ENCODE assay signal across 14 mouse cellular contexts in genomic region chr19:23388862-23389272, GRCm38 (mm10). TPM values are rescaled to one million over a fixed set of nuclear protein-coding genes. Genes with fewer than 3 reads are reported as not detected.
DNase-seq lines count a peak whose midpoint lies in the region; ATAC-seq lines count a peak whose summit lies in the region.
"Had no signal": no experiment of that assay in that cellular context is flagged by ENCODE, and none has a peak within 500 bp of the region (broad histone marks: within the 10 kb centered on the region; RNA-seq: fewer than 3 reads in every experiment).

No protein-coding gene starts in this region.

- no peaks in the 10 kb centered on the region for H3K9me3 ChIP-seq in lung, embryonic 16.5 days (ENCODE audit: control insufficient read depth, low read length)
- H3K9me3 ChIP-seq in hindbrain, embryonic 10.5 days, result no peaks in the 10 kb centered on the region
- H3K9me3 ChIP-seq in neural tube, embryonic 13.5 days, result no peaks in the 10 kb centered on the region
- H3K9me3 ChIP-seq: embryonic facial prominence, embryonic 15.5 days; limb, embryonic 10.5 days; liver, embryonic 15.5 days had no signal

- intact Hi-C loops in left cerebral cortex, postnatal 4 days (cut with DNase I), result no loop called here

- H3K4me3 ChIP-seq in lung, embryonic 16.5 days (ENCODE audit: low read length), result no peak overlapping the region
- no peak overlapping the region for H3K4me3 ChIP-seq in hindbrain, embryonic 10.5 days
- no peak overlapping the region for H3K4me3 ChIP-seq in neural tube, embryonic 13.5 days
- H3K4me3 ChIP-seq: embryonic facial prominence, embryonic 15.5 days; limb, embryonic 10.5 days; liver, embryonic 15.5 days had no signal

- H3K9ac ChIP-seq in lung, embryonic 16.5 days (ENCODE audit: low read length), result no peak overlapping the region
- no peak overlapping the region for H3K9ac ChIP-seq in neural tube, embryonic 13.5 days
- H3K9ac ChIP-seq: embryonic facial prominence, embryonic 15.5 days; liver, embryonic 15.5 days had no signal

- no peak overlapping the region for H3K27ac ChIP-seq in lung, embryonic 16.5 days (ENCODE audit: low read length)
- peak overlapping the region; percentile 69 for H3K27ac ChIP-seq in hindbrain, embryonic 10.5 days
- H3K27ac ChIP-seq in neural tube, embryonic 13.5 days (replicated peaks), result peak overlapping the region; percentile 65
- H3K27ac ChIP-seq: embryonic facial prominence, embryonic 15.5 days; limb, embryonic 10.5 days; liver, embryonic 15.5 days had no signal

- ATAC-seq in lung, embryonic 16.5 days (ENCODE audit: low read depth), result peak; percentile 76; the same call in 1 of the 2 replicates
- ATAC-seq in neural tube, embryonic 13.5 days (ENCODE audit: low read depth), result peak; percentile 74; the same call in 1 of the 2 replicates

- no peaks in the 10 kb centered on the region for H3K27me3 ChIP-seq in lung, embryonic 16.5 days (ENCODE audit: control insufficient read depth, insufficient read depth, low read depth, low read length)
- no peaks in the 10 kb centered on the region for H3K27me3 ChIP-seq in hindbrain, embryonic 10.5 days (ENCODE audit: insufficient read depth, poor library complexity, severe bottlenecking)
- no peaks in the 10 kb centered on the region for H3K27me3 ChIP-seq in neural tube, embryonic 13.5 days
- H3K27me3 ChIP-seq: embryonic facial prominence, embryonic 15.5 days; liver, embryonic 15.5 days had no signal

- no peaks in the 10 kb centered on the region for H3K36me3 ChIP-seq in lung, embryonic 16.5 days (ENCODE audit: control insufficient read depth, insufficient read depth, low read length)
- no peaks in the 10 kb centered on the region for H3K36me3 ChIP-seq in hindbrain, embryonic 10.5 days
- H3K36me3 ChIP-seq in neural tube, embryonic 13.5 days, result no peaks in the 10 kb centered on the region
- H3K36me3 ChIP-seq: embryonic facial prominence, embryonic 15.5 days; limb, embryonic 10.5 days; liver, embryonic 15.5 days had no signal

- no peak for DNase-seq in lung, postnatal 4 days
- peak; percentile 26 for DNase-seq in hindbrain, embryonic 10.5 days (ENCODE audit: low spot score)
- DNase-seq in mesoderm, embryonic 11.5 days (ENCODE audit: low read depth, low spot score), result peak; percentile 26
- DNase-seq in left cerebral cortex, postnatal 4 days, result no peak
- DNase-seq in testis, postnatal 14 days (ENCODE audit: low spot score), result no peak
- DNase-seq: cerebellum, postnatal 14 days; heart, postnatal 14 days; spleen, adult 18-20 months had no signal

- WGBS in lung, embryonic 16.5 days, result 45% methylated on average over 4 of the region's 4 CpGs
- WGBS in hindbrain, embryonic 10.5 days, result 41% methylated on average over 4 of the region's 4 CpGs
- 27% methylated on average over 4 of the region's 4 CpGs for WGBS in neural tube, embryonic 13.5 days

- peaks cover 18% of the 10 kb centered on the region for H3K4me1 ChIP-seq in lung, embryonic 16.5 days (replicated peaks; ENCODE audit: control insufficient read depth, insufficient read depth, low read length)
- H3K4me1 ChIP-seq in hindbrain, embryonic 10.5 days (replicated peaks), result peaks cover 10% of the 10 kb centered on the region
- H3K4me1 ChIP-seq in neural tube, embryonic 13.5 days (replicated peaks), result peaks cover 11% of the 10 kb centered on the region
- H3K4me1 ChIP-seq: embryonic facial prominence, embryonic 15.5 days; limb, embryonic 10.5 days; liver, embryonic 15.5 days had no signal

- no peak overlapping the region for H3K4me2 ChIP-seq in lung, embryonic 16.5 days (ENCODE audit: low read depth, low read length)
- no peak overlapping the region for H3K4me2 ChIP-seq in neural tube, embryonic 13.5 days
- H3K4me2 ChIP-seq: embryonic facial prominence, embryonic 15.5 days; liver, embryonic 15.5 days had no signal

RNA-seq across cellular contexts. Expression of gene Mamdc2, which starts 59.4 kb away (rescaled TPM):
- polyA plus RNA-seq in lung, embryonic 16.5 days (2015; fragmentation: Nextera tagmentation; extraction: Ambion mirVana), result 4.6 and 5.2 TPM in 2 replicates
- polyA plus RNA-seq in hindbrain, embryonic 10.5 days (2016; fragmentation: Nextera tagmentation; extraction: Ambion mirVana), result 1.2 and 1.3 TPM in 2 replicates
- polyA plus RNA-seq in neural tube, embryonic 13.5 days (2015; fragmentation: Nextera tagmentation; extraction: Ambion mirVana), result 1.2 and 2.4 TPM in 2 replicates
- 1 to 10 TPM; 2.1 to 2.4 TPM for total RNA-seq in left cerebral cortex, postnatal 4 days (2021)
- total RNA-seq: megakaryocyte, adult 5-6 weeks had no signal

Comparison
In these comparisons a context has a peak if more than half of its experiments do, and no peak if none do; other contexts are left out.
1. DNase-seq: peak in hindbrain, embryonic 10.5 days (single experiment) and mesoderm, embryonic 11.5 days (single experiment); none in lung, postnatal 4 days (0 of 2), left cerebral cortex, postnatal 4 days (single experiment) and testis, postnatal 14 days (single experiment).